Mouse (Mus musculus) testis, postnatal 10 days (tissue): ENCODE measurements at regions not wholly inside any gene's neighbourhood (a gene's known extent, or its start where the extent isn't known, plus 50 kb on each side); places are given as distances from the start of the nearest gene placed in this dataset.

Source experiments
- DNase-seq: peaks from one replicate; pipeline ENCODE4 v3.0.0; 2021; ENCODE audit warnings: low spot score

GRCm38 (mm10) chr12:49732351-49732750 is 347.4 kb downstream of the Gm43517 start:
- DNase-seq, result no peak

GRCm38 (mm10) chr12:49737100-49737499 is 352.1 kb downstream of the Gm43517 start:
- DNase-seq, result no peak

GRCm38 (mm10) chr12:49739960-49740740 is 355.2 kb downstream of the Gm43517 start:
- DNase-seq, result no peak

- no peak for DNase-seq
Measured at GRCm38 (mm10) chr12:49743402-49743801, 358.4 kb downstream of the Gm43517 start.

- no peak for DNase-seq
Measured at GRCm38 (mm10) chr12:49747081-49747480, 362.1 kb downstream of the Gm43517 start.

- no peak for DNase-seq
Measured at GRCm38 (mm10) chr12:49758391-49758790, 373.4 kb downstream of the Gm43517 start.

GRCm38 (mm10) chr12:49764541-49764940 is 379.6 kb downstream of the Gm43517 start:
- DNase-seq, result no peak

- no peak for DNase-seq
Measured at GRCm38 (mm10) chr12:49808341-49808740, 423.4 kb downstream of the Gm43517 start.

GRCm38 (mm10) chr12:49814653-49815052 is 429.7 kb downstream of the Gm43517 start:
- no peak for DNase-seq

- DNase-seq, result no peak
Measured at GRCm38 (mm10) chr12:49827769-49828168, 442.8 kb downstream of the Gm43517 start.

GRCm38 (mm10) chr12:49828553-49828952 is 443.6 kb downstream of the Gm43517 start:
- DNase-seq, result no peak

- no peak for DNase-seq
Measured at GRCm38 (mm10) chr12:49830665-49831064, 445.7 kb downstream of the Gm43517 start.

- no peak for DNase-seq
Measured at GRCm38 (mm10) chr12:49832118-49832847, 447.3 kb downstream of the Gm43517 start.

- DNase-seq, result no peak
Measured at GRCm38 (mm10) chr12:49836282-49837070, 451.5 kb downstream of the Gm43517 start.

GRCm38 (mm10) chr12:49885507-49885906 is 500.5 kb downstream of the Gm43517 start:
- DNase-seq, result no peak

GRCm38 (mm10) chr12:49887246-49887645 is 502.3 kb downstream of the Gm43517 start:
- no peak for DNase-seq

- DNase-seq, result no peak
Measured at GRCm38 (mm10) chr12:49897768-49898167, 512.8 kb downstream of the Gm43517 start.

GRCm38 (mm10) chr12:49915691-49916090 is 530.7 kb downstream of the Gm43517 start:
- DNase-seq, result no peak

- DNase-seq, result no peak
Measured at GRCm38 (mm10) chr12:49921608-49922007, 536.6 kb downstream of the Gm43517 start.

- no peak for DNase-seq
Measured at GRCm38 (mm10) chr12:49940818-49941217, 555.8 kb downstream of the Gm43517 start.

GRCm38 (mm10) chr12:49944911-49945627 is 560.1 kb downstream of the Gm43517 start:
- DNase-seq, result no peak
